Mouse (Mus musculus): ENCODE results near the gene Ubash3b.

DNA sequence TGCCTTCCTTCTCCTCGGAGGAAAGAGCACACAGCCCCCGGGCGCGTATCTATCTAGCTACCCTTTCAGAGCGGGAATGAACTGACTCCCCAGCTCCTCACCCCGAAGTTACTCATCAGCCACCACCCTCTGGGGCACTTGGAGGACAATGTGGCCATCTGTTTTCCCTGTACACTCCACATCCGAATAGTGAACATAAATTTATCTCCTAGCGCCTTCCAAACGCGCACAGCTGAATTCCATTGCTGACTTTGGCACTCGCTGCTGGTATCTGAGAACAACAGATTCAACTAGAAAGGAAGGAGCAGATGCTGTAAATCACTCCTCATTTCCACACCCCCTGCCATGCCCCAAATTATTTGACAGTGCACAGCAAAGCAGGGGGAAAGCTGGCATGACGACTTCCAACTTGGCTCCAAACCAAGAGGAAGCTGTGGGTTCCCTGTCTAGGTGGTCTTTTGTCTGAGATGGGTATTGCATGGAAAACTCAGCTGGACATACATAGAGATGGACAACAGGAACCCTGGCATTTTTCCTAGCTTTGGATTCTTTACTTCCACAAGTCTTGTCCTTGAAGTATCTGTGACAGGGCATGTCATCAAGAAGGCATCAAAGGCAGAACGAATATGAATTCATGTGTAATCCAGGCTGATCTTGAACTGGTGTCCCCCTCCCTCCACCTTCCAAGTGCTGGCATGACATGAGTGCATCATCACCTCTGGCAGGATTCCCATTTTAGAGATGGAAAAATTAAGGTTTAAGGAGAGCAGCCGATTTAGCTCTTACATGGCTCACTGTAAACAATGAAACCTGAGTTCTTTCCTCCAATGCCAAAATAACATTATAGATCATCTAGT, 52.9 kb downstream of the Ubash3b start:
- TF ChIP-seq CTCF (IDR thresholded peaks at IDR 0.05; ENCODE audit: control insufficient read depth, insufficient read depth, insufficient read length) (no peak), USF1 (IDR thresholded peaks at IDR 0.05; ENCODE audit: low read depth) (no peak), FOSL1 (IDR thresholded peaks at IDR 0.05; ENCODE audit: insufficient read depth, low read length, poor library complexity, severe bottlenecking) (no peak), MAX (IDR thresholded peaks at IDR 0.05) (no peak)
